Mouse (Mus musculus) layer of hippocampus, postnatal 25 days (tissue): ENCODE results near the gene Sgca. TPM values are rescaled to one million over a fixed set of nuclear protein-coding genes. Genes with fewer than 3 reads are reported as not detected.
A peak's percentile ranks its signal among the peaks of the same experiment; 100 is the strongest.

ENCODE experiments used
- DNase-seq, 2 experiments: peaks; one replicate each; pipeline ENCODE4 v3.0.0; 2022; ENCODE audit warnings: mixed read lengths in 2 of 2, low spot score in 1 of 2; ENCODE audit errors: extremely low spot score in 1 of 2
- total RNA-seq, 2 experiments: library from RNA; stranded (reverse); gene quantifications; 2 replicates each; pipeline ENCODE4 v1.2.3; 2021

Gene Sgca
- total RNA-seq, 2 experiments from 2014 or later, result 0.44 to 0.45 TPM

- DNase-seq, result no peak
These were observed 18.4 kb downstream of the Sgca start for GRCm38 (mm10) chr11:94957693-94958064.

GRCm38 (mm10) chr11:94955103-94955502 lies 21.0 kb downstream of the Sgca start:
- no peak for DNase-seq

GRCm38 (mm10) chr11:94952169-94952568 lies 24.0 kb downstream of the Sgca start:
- DNase-seq, result no peak

- DNase-seq, result no peak
These were observed 30.9 kb downstream of the Sgca start for GRCm38 (mm10) chr11:94945236-94945635.

GRCm38 (mm10) chr11:94944295-94944694 lies 31.8 kb downstream of the Sgca start:
- no peak for DNase-seq

GRCm38 (mm10) chr11:94943054-94943453 lies 33.1 kb downstream of the Sgca start:
- no peak for DNase-seq

GRCm38 (mm10) chr11:94942282-94943023 lies 33.7 kb downstream of the Sgca start:
- DNase-seq, result peak in 1 of 2 experiments; percentile 65

- DNase-seq, result no peak
These were observed 34.4 kb downstream of the Sgca start for GRCm38 (mm10) chr11:94941776-94942175.

GRCm38 (mm10) chr11:94941121-94941520 lies 35.0 kb downstream of the Sgca start:
- no peak for DNase-seq

GRCm38 (mm10) chr11:94939280-94939679 lies 36.8 kb downstream of the Sgca start:
- DNase-seq, result peak; percentile 74 to 89

- no peak for DNase-seq
These were observed 37.8 kb downstream of the Sgca start for GRCm38 (mm10) chr11:94938296-94938695.

GRCm38 (mm10) chr11:94937787-94938186 lies 38.3 kb downstream of the Sgca start:
- no peak for DNase-seq

- DNase-seq, result peak in 1 of 2 experiments; percentile 41
These were observed 38.8 kb downstream of the Sgca start for GRCm38 (mm10) chr11:94937335-94937781.

GRCm38 (mm10) chr11:94936851-94937295 lies 39.3 kb downstream of the Sgca start:
- DNase-seq, result peak; percentile 82 to 92

- DNase-seq, result no peak
These were observed 40.1 kb downstream of the Sgca start, which contains the start of gene Col1a1 for GRCm38 (mm10) chr11:94936045-94936444. TSS of gene Col1a1 (plus strand) at chr11:94936224.

- no peak for DNase-seq
These were observed 41.6 kb downstream of the Sgca start for GRCm38 (mm10) chr11:94934526-94934925.

GRCm38 (mm10) chr11:94933584-94933983 lies 42.5 kb downstream of the Sgca start:
- DNase-seq, result no peak

GRCm38 (mm10) chr11:94930151-94930550 lies 46.0 kb downstream of the Sgca start:
- DNase-seq, result no peak

- no peak for DNase-seq
These were observed 46.5 kb downstream of the Sgca start for GRCm38 (mm10) chr11:94929599-94929998.

- DNase-seq, result no peak
These were observed 47.3 kb downstream of the Sgca start for GRCm38 (mm10) chr11:94928820-94929219.

- no peak for DNase-seq
These were observed 48.3 kb downstream of the Sgca start for GRCm38 (mm10) chr11:94927771-94928291.

- DNase-seq, result no peak
These were observed 49.7 kb downstream of the Sgca start for GRCm38 (mm10) chr11:94926431-94926830.
